Comparison of ENCODE assay signal across 11 mouse cellular contexts in the genomic region with DNA sequence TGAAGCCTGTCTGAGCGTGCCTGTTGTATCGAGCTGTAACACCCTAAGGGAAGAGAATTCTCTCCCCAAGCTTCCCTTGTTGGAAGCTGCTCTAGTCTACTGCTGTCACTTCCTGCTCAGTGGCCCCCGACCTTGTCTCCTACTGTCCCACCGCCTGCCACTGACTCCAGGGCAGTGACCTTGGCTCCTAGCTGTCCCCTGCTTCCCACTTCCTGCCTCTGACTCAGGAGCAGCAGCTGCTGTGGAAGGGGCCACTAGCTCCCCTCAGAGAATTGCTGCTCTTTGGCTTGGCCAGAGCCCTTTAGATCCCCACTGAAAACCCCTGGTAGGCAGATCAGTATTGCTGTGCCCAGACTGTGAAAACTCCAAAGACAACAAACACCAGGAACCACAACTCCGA. TPM values are rescaled to one million over a fixed set of nuclear protein-coding genes. Genes with fewer than 3 reads are reported as not detected.
DNase-seq lines count a peak whose midpoint lies in the region; ATAC-seq lines count a peak whose summit lies in the region.
"Had no signal": no experiment of that assay in that cellular context is flagged by ENCODE, and none has a peak within 500 bp of the region (broad histone marks: within the 10 kb centered on the region; RNA-seq: fewer than 3 reads in every experiment).

No protein-coding gene starts in this region.

- intact Hi-C loops in heart, postnatal 36 days (cut with DNase I) = loop anchor here (2.0 kb wide), 1 partner anchor 15 kb away; no protein-coding TSS in a partner anchor

- H3K4me3 ChIP-seq in heart, embryonic 16.5 days (ENCODE audit: low read length) = no peak overlapping the region
- H3K4me3 ChIP-seq: layer of hippocampus, adult 2 months had no signal

- WGBS in heart, embryonic 16.5 days = 34% methylated on average over 5 of the region's 5 CpGs

- H3K9ac ChIP-seq in heart, embryonic 16.5 days (ENCODE audit: low read length) = peak overlapping the region; percentile 2; the same call in 1 of the 2 replicates

- DNase-seq in heart, postnatal 36 days = no peak
- peak; percentile 45 for DNase-seq in thymus, postnatal 25 days
- no peak for DNase-seq in thymus, postnatal 10 days (ENCODE audit: low spot score in 2 of 2)
- peak; percentile 71 for DNase-seq in kidney, postnatal 14 days
- no peak for DNase-seq in retina, embryonic 14.5 days (ENCODE audit: low spot score)
- DNase-seq in retina, postnatal 1 day = no peak
- DNase-seq: cerebellum, postnatal 14 days had no signal

- peaks cover 14% of the 10 kb centered on the region for H3K4me1 ChIP-seq in heart, embryonic 16.5 days (ENCODE audit: control insufficient read depth, insufficient read depth, low read length)

- H3K27ac ChIP-seq in heart, embryonic 16.5 days (ENCODE audit: low read length) = peak overlapping the region; percentile 64
- H3K27ac ChIP-seq: layer of hippocampus, adult 2 months had no signal

- no peaks in the 10 kb centered on the region for H3K9me3 ChIP-seq in heart, embryonic 16.5 days (replicated peaks; ENCODE audit: control insufficient read depth, low read length)

- ATAC-seq in heart, embryonic 16.5 days (replicated peaks; ENCODE audit: extremely low read depth, insufficient read depth, low FRiP score) = no peak; the same call in 1 of the 2 replicates
- ATAC-seq: forebrain, embryonic 14.5 days; hindbrain, embryonic 16.5 days had no signal

- no peaks in the 10 kb centered on the region for H3K36me3 ChIP-seq in heart, embryonic 16.5 days (ENCODE audit: control insufficient read depth, insufficient read depth)

- no peaks in the 10 kb centered on the region for H3K27me3 ChIP-seq in heart, embryonic 16.5 days (ENCODE audit: control insufficient read depth, insufficient read depth, low read length)

- no peak overlapping the region for H3K4me2 ChIP-seq in heart, embryonic 16.5 days (ENCODE audit: low read depth, low read length)

RNA-seq across cellular contexts. Expression of gene Slfn9, which starts 17.7 kb away (rescaled TPM):
- polyA plus RNA-seq in heart, embryonic 16.5 days (2015; fragmentation: Nextera tagmentation; extraction: Ambion mirVana) = 11.9 and 13.1 TPM in 2 replicates
- 1 to 10 TPM in 1 of 2 experiments, under 1 TPM in 1; 0.92 to 1.4 TPM for total RNA-seq in heart, postnatal 36 days (2021)

RNA-seq across cellular contexts. Expression of gene Slfn5, which starts 22.8 kb away (rescaled TPM):
- 6.1 and 7.7 TPM in 2 replicates for polyA plus RNA-seq in heart, embryonic 16.5 days (2015; fragmentation: Nextera tagmentation; extraction: Ambion mirVana)
- total RNA-seq in heart, postnatal 36 days (2021) = 10 to 100 TPM; 62.8 to 83.5 TPM

RNA-seq across cellular contexts. Expression of gene Slfn8, which starts 46.7 kb away (rescaled TPM):
- polyA plus RNA-seq in heart, embryonic 16.5 days (2015; fragmentation: Nextera tagmentation; extraction: Ambion mirVana) = 0.69 and 1.6 TPM in 2 replicates
- 1 to 10 TPM in 1 of 2 experiments, under 1 TPM in 1; 0.56 to 1.5 TPM for total RNA-seq in heart, postnatal 36 days (2021)

Comparison
In these comparisons a context has a peak if more than half of its experiments do, and no peak if none do; other contexts are left out.
1. DNase-seq: peak in thymus, postnatal 25 days (single experiment) and kidney, postnatal 14 days (single experiment); none in heart, postnatal 36 days (0 of 2), thymus, postnatal 10 days (0 of 2), retina, embryonic 14.5 days (single experiment) and retina, postnatal 1 day (single experiment).